Mouse (Mus musculus) CH12.LX (cell line): Measurements from ENCODE around the gene Irx4.

Source experiments
- CTCF ChIP-seq, 2 experiments: IDR thresholded peaks in 1 of 2; conservative IDR thresholded peaks in 1 of 2; 2 replicates each; pipeline ENCODE4 v1.5.1; 2011 to 2012; ENCODE audit warnings: low read depth in 2 of 2, low read length in 2 of 2, improper control_type of control experiment in 1 of 2, inconsistent platforms in 1 of 2, mild to moderate bottlenecking in 1 of 2, moderate library complexity in 1 of 2
- EP300 ChIP-seq: IDR thresholded peaks from 2 replicates; pipeline ENCODE4 v1.6.1; 2011; ENCODE audit warnings: low read length, improper control_type of control experiment
- MXI1 ChIP-seq: IDR thresholded peaks from 2 replicates; pipeline ENCODE4 v1.6.1; 2011; ENCODE audit warnings: mild to moderate bottlenecking, low read depth, low read length, improper control_type of control experiment

DNA sequence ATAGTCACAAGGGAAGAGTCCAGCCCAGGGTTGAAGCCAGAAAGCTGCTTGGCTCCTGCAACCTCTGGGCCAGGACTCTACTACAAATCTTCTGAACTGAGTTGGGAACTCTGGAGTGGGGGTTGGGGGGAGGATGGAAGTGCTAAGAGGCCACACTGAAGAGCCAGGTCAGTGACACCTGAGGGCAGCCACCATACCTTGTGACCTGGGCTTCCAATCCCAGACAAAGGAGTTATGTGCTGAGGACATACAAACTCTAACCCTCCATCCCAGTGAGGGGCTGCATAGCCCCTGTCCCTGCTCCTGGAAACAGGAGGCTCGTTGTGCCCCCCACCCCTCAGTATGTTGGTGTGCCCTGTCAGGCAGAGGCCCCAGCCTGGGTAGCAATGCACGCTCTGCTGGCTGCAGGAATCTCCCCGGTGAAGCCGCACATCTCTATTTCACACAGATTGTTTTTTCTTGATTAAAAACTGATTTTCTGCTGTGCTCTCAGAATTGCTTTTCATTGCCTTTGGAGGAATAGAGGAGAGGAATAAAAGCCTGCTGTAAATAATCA, 21.0 kb upstream of the Irx4 start:
- TF ChIP-seq MXI1 (no peak), CTCF (conservative IDR thresholded peaks at IDR 0.05 in 1 of 2, IDR thresholded peaks at IDR 0.05 in 1 of 2; ENCODE audit: low read depth in 2 of 2, low read length in 2 of 2) (no peak), EP300 (no peak)
